Mouse (Mus musculus): ENCODE measurements around the gene Fam69a.
"Not testable (repeated sequence)": the region's sequence is repeated elsewhere in the genome, so short reads cannot be mapped to it uniquely, and the experiment has no call there.

The Fam69a gene

DNA sequence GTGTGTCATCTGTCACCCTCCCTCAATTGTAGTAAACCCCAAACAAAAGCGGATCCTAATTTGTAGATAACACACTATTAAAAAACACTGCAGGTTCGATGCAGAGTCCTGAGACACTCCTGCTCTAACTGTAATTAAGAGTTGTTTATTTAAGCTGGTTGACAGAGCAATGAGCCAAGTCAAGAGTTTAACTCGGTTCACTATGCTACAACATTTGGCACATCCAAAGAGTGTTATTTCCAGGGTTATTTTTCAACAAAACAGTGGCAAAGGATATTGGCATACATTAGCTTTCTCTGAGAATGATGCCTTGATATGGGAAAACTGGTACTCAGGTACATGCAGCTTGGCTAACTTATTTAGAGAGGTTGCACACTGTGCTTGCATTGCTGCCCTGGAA lies 4.9 kb downstream of the Fam69a start:
- no peak for DNase-seq (ENCODE audit: low read depth, low spot score)

DNA sequence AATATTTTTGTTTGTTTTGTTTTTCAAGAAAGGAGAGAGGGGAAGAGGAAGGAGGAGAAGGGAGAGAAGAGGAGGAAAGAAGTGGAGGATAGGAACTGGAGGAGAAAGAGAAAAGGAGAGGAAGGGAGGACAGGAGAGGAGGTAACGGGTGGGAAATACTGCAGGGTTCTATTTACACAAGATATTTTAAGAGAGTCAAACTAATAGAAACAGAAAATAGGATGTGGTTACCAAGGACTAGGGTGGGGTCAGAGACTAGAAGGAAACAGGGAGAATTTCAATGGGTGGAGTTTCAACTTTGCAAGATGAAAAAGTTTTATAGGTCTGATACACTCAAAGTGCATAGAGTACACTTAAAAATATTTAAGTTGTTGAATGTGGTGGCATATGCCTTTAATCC lies 7.0 kb downstream of the Fam69a start:
- DNase-seq (ENCODE audit: low read depth, low spot score) = no peak

DNA sequence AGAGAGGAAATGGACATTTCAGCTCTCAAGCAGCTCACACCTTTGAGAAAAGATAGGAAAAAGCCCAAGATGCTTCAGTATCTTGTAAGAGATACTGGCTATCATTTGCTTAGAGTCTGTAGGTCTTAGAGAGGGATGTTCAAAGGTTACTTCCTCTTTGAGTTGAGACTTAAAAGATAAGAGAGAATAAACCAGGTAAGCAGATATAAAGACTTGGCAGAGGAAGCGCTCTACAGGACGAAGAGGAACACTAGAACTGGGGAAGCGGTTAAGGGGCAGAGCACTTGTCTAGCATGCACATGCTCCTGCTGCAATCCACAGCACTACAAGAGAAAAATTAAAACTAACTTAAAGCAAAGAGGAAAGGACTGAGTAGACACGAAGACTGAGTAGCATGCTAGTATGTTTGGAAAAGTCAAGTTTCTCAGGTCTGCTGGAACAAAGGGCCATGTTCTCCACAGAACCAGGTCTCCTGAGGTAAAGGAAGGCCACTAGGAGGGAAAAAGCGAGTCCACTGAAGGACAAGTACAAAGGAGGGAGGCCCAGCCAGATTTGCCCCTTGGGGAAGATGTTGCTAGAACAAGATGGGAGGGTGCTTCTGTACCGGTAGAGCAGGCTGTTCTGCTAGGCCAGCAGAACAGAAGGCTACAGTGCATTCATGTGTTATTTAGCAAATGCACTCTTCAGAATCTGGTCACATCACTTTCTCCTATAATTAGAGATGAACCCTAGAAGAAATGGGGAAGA lies 8.4 kb downstream of the Fam69a start:
- no peak for DNase-seq (ENCODE audit: low read depth, low spot score)

DNA sequence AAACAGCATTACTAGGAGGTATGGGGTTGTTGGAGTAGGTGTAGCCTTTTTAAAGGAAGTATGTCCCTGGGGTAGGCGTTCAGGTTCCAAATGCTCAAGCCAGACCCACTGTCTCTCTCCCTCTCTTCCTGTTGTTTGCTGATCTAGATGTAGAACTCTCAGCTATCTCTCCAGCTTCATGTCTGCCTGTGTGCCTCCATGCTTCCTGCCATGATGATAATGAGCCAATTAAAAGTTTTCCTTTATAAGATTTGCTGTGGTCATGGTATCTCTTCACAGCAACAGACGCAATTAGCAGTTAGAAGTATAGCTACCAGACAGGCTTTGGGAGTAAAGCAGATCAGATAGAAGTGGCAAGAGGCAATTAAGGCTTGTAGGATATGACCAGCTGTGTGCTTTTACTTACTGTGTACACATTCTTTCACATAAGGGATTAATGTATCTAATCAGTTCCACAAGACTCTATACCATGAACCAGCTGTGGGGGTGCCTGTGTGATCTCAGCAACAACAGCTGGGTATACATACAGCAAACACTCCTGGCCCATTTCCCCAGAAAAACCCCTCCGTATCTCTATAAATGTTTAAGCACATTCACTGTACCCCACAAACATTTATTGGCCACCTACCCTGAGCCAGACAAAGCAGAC lies 9.1 kb downstream of the Fam69a start:
- no peak for DNase-seq (ENCODE audit: low read depth, low spot score)

DNA sequence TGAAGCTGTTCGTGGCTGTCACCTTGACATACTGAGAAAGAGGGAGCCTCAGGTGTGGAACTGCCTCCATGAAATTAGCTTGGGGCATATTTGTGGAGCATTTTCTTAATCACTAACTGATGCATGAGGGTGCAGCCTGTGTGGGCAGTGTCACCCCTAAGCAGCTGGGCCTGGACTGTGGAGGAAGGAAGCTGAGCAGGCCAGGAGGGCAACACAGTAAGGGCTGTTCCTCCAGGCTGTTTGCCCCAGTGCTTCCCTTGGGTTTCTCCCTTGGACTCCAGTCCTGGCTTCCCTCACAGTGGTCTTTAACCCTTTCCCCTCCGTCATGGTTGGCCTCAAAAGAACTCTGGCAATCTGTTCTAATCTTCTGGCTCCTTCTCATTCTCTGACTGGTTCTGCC lies 13.6 kb downstream of the Fam69a start:
- no peak for DNase-seq (ENCODE audit: low read depth, low spot score)

DNA sequence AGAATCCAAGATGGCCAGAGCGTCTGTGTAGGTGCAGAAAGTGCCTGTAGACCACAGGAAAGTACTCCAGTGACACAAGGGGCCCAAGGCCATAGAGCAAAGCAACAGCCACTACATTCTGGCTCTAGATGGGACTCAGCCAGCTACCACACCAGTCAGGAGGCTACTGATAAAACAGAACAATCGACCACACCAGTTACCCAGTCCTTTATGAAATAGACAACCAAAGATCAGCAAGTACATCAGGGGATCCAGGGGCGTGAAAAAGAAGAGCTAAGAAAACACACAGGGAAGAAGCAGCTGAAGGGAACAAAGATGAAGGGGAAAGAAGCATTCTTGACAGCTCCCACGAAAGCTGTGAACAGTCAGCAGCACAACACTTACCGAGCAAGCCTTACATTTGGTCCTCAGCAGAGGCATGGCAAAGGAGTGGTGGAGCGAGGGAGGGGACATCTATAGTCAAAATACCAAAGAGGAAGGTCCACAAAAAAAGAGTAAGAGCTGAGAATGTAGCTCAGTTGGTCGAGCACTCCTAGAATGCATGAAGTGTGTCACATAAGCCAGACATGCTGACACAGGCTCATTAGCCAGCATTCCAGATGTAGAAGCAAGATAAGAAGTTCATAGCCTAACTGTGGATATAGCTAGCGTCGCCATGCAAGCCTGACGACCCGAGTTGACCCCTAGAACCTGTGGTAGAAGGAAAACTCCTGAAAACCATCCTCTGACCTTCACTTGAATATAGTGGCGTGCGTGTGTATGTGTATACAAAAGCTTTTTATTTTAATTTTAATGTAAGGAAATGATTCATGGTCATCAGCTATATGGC lies 14.2 kb downstream of the Fam69a start:
- DNase-seq (ENCODE audit: low read depth, low spot score) = no peak

DNA sequence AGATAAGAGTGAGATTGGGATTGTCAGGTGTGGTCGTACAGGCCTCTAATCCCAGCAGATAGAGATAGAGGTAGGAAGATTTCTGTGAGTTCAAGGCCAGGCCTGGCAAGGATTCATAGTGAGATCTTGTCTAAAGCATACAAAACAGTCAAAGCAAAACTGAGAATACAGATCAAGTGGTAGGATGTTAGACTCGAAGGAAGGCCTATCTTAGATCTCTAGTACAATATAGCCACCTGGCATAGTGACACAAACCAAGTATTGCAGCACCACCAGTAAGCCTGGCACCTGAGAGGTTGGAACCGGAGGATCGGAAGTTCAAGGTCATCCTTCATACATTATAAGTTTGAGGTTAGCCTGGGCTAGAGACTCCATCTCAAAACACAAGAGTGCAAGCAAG lies 15.8 kb downstream of the Fam69a start:
- no peak for DNase-seq (ENCODE audit: low read depth, low spot score)

DNA sequence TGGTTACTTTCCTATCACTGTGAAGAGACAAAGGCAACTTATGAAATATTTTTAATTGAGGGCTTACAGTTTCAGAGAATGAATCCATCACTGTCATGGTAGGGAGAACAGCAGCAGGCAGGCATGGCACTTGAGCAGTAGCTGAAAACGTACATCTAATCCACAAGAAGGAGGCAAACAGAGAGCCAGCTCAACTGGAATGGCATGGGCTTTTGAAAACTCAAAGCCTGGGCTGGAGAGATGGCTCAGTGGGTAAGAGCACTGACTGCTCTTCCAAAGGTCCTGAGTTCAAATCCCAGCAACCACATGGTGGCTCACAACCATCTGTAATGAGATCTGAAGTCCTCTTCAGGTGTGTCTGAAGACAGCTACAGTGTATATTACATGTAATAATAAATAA lies 17.1 kb downstream of the Fam69a start:
- not testable (repeated sequence) for DNase-seq (ENCODE audit: low read depth, low spot score)

DNA sequence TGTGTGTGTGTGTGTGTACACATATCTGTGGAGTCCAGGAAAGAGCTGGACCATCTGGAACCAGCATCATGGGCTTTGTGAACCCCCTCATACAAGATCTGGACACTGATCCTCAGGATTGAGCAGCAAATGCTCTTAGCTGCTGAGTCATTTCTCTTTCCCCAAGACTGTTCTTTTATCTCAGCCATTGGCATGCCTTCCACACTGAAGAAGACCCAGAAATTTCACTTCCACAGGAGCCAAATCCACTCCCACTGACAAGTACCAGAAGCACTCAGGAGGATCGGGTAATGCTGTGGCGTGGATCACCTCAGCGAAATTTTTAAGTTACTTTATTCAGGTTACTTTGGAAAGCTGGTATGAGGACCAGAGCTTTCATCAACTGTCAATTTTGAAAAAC lies 18.8 kb downstream of the Fam69a start:
- DNase-seq (ENCODE audit: low read depth, low spot score) = no peak

DNA sequence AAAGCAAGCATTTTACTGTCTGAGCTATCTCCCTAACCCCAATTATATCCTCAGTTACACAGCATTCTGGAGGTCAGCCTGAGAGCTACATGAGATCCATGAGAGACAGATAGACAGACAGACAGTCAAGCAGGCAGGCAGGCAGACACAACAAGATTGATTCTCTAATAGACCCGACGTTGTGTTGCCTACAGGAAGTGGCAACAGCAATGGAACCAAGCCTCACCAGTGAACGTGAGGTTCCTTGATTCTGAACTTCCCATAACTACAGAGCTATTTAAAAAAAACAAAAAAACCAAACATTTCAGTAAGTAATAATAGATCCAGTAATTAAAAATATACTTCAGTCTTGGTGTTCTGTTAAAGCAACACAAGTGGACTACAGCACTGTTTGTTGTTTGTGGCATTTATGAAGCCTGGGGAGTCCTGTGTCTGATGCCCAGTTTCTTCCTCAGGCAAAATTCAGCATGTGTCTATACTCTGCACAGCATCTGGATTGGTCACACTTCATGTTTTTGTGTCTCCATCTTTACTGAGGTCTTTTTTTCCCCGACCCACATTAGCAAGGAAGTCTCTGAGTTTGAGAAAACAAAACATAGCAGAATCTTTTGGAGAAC lies 19.9 kb downstream of the Fam69a start:
- DNase-seq (ENCODE audit: low read depth, low spot score) = no peak

DNA sequence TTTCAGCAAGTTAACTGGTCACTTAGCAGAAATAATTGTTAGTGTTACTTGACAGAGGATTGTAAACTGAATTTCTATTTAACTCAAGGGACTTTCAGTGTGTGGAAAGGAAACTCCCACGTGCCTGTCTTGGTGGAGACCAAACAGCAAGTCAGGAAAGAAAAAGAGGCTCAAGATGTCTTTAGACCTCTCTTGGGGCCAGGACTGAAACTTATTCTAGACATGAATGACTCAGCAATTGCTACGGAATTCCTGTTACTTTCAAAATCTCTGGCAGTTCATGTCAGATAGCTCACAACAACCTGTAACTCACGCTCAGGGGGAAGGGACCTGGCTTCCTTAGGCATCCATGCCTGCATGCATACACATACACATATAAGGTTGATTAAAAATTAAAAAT lies 20.7 kb downstream of the Fam69a start:
- DNase-seq (ENCODE audit: low read depth, low spot score) = no peak

DNA sequence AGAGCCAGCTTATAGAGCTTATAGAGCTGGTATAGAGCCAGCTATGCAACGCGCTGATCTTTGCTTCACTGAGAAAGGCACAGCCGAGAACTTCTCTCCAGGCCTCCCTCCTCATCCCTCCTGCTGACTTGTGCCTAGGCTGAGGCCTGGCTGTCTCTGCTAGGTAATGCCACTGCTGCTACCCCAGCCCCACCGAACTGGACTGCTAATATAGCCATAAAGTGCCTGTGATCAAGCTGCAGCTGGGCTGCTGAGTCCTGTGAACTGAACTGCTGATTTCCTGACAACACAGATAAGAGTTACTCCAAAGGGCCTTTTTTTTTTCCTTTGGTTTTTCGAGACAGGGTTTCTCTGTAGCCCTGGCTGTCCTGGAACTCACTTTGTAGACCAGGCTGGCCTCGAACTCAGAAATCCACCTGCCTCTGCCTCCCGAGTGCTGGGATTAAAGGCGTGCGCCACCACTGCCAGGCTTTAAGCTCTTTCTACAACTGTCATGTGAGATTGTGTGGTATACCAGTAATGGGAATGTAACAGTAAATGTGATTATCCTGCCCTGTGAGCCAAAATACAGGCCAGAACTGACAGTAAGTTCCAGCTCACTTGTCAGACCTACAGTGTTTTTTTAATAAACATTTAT lies 21.4 kb downstream of the Fam69a start:
- no peak for DNase-seq (ENCODE audit: low read depth, low spot score)

DNA sequence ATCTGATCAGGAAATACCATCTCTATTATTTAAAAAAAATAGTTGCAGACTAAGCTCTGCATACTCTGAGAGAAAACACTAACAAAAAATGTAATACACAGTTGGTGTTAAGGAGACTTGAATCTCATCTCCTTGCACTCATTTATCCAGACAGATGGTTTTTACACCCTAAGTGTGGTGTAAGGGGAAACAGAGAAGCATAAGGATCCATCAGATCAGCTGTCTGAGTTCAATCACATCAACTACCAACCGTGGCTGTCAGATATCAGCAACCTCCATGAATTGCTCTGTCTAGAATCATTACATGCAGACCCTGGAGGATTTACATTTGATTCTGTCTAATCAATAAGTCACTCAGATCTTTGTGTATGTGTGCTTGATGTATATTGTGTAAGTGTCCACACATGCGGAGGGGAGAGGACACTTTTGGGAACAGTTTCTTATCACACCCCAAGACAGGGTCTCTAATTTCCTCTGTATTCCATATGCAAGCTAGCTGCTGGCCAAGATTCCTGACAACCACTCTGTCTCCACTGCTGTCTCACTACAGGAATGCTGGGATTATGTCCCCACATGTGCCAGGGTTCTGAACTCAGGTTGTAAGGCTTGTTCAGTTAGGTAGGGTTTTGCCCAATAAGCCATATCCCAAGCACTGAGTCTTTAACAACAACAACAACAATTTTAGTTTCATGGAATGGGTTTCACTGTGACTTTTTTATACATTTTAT lies 22.7 kb downstream of the Fam69a start:
- no peak for DNase-seq (ENCODE audit: low read depth, low spot score)

DNA sequence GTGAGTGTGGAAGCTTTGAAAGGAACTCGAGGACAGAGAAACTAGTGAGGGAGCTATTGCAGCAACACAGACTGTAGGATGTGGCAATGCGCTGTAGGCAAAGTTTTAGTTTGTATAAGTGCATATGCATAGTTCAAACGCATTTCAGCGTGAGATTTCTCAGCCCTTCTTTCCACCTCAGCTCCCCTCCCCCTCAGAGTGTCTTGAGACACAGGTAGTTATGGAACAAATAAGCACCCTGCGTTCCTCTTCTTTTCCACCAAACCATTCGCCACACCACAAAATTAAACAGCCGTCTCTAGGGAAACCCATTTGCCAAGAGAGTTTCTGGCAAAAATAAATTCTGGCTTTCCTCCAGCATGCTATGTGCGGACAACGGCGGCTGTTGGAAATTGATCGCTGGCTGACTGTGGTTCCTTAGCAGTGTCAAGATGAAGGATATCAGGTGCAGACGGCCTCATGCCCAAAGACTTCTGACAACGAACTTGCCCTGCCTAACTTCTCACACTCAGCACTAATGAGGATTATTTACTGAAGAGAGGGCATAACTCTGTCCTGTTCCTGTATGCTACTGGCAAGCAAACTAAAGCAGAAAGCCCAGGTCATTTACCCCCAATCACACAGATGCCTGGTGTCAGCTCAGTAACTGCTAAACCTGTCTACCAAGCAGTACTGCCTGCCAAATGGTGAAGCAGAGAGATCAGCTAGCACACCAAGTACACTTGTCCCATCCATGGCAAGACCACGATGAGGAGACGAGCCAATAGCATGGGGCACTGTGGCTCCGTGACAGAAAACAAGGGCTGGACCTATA lies 25.2 kb downstream of the Fam69a start:
- DNase-seq (ENCODE audit: low read depth, low spot score) = no peak

DNA sequence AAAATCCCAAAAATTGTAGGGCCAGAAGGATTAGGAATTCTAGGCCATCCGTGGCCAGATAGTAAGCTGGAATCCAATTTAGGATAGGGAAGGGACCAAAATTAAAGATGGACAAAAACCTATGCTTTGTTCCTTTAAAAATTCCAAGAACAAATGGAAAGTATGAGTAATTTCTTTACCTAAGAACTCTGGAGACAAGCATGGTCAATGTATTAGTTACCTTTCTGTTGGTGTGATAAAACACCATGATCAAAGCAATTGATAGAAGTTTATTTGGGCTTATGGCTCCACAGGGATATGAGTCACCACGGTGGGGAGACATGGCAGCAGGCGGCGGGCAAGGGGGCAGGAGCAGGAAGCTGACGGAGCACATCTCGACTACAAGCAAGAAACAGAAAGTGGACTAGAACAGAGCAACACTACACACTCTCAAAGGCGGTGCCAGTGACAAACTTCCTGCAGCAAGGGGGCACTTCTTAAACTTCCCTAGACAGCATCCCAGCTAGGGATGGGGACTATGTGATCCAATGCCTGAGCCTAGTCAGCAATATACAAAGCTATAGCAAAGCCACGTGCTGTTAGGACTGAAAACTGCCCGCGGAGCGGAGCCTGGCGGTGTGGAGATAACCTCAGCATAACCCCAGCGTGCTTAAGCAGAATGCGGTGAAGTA lies 26.2 kb downstream of the Fam69a start:
- no peak for DNase-seq (ENCODE audit: low read depth, low spot score)

DNA sequence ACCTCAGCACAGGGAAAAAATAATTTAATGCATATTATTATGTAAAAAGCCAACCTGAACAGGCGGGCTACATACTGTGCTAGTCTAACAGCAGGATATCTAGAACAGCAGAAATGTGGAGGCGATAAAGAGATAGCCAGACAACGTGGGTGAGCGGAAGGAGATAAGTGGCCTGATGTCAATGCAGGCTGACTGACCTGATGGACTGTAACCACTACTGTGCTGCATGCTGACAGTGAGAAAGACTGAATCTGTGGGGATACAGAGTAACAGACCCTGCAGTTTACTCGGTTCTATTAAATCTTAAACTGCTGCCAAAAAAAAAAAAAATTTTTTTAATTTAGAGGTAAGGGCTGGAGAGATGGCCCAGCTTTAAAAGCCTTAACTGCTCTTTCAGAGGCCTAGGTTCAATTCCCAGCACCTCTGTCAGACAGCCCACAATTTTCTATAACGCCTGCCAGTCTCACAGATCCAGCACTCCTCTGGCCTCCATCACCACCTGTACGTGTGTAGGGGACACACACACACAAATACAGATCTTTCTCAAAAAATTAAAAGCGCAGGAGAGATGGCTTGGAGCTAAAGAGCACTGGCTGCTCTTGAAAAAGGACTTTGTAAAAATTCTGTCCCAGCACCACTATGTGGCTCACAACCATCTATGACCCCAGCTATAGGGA lies 27.1 kb downstream of the Fam69a start:
- DNase-seq (ENCODE audit: low read depth, low spot score) = no peak

DNA sequence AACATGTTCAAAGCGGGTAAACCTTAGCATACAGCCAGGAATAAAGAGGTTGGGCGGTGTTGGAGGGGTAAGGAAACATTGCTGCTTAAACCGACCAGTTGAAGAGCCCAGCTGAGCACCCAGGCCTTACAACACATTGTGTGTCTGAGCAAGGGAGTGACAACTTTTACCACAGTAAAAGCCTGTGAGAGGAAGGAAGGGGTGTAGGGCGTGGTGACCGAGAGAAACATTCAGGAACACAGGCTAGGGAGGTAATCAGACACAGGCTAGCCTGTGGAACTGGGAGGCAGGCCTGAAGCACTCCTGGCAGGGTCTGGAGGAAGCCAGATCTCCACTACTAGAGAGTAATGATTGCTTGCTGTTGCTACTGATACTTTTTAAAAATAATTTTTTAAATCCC lies 36.2 kb downstream of the Fam69a start:
- DNase-seq (ENCODE audit: low read depth, low spot score) = no peak

DNA sequence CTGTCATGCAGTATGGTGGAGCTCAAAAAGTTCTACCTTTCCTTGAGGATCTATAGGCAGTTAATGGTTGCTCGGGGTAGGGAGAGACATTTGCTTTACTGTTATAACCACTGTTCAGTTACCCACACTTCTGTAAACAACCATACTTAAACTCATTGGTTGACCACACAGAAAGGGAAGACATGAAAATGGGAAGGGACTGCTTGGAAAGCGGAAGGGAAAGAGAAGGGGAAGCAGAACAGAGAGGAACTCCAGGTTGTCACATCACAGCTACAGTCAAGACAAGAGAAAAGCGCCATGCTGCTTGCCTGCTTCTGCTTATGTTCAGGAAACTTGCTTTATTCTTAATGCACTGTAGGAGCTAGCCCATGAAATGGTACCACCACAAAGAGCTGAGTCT lies 37.3 kb downstream of the Fam69a start:
- no peak for DNase-seq (ENCODE audit: low read depth, low spot score)

DNA sequence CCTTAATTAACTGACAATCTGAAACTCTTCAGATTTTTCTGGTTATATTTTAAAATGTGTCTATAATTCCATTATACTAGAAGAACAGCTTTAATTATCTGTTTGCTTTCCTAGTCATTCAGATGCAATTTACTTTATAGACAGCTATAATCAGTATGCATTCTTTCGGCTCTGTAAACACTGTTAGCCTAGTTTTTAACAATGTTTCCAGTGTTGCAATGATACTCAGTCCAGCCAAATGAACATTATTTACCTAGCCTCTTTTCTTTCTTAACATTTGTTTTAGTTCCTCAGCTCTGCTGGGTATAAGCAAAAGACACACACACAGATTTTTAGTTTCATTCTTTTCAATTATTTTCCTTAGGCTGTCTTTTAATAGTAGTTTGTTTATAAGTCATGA lies 38.0 kb downstream of the Fam69a start:
- no peak for DNase-seq (ENCODE audit: low read depth, low spot score)

All from mesoderm, embryonic 11.5 days (tissue).